Comparison of ENCODE assay signal across 12 mouse cellular contexts in the genomic region with DNA sequence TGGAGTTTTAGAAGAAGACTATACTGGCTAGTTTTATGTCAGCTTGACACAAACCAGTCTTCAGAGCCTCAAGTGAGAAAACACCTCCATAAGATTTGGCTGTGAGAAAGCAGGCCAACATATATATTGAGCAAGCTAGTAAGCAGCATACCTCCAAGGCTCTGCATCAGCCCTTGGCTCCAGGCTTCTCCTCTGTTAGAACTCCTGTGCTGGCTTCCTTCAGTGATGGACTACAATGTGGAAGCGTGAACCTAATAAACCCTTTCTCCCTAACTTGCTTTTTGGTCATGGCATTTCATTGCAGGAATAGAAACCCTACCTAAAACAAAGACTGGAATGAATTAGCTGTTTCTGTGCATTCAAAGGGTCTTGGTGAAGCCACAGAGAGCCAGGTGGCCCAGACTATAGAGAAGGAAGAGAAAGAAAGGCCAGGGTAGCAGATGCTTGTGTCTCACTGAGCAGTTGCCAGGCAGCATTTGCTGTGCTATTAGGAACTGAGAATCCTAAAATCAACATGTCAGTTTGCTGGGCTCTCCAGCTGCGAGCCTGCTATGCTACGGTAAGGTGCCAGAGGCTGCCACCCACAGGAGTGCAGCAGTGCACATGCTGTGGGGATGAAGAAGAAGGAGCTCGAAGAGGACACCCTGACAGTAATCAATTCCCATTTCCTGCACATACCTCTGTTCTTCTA. TPM values are rescaled to one million over a fixed set of nuclear protein-coding genes. Genes with fewer than 3 reads are reported as not detected.
DNase-seq lines count a peak whose midpoint lies in the region; ATAC-seq and TF ChIP-seq lines count a peak whose summit lies in the region.
"Had no signal": no experiment of that assay in that cellular context is flagged by ENCODE, and none has a peak within 500 bp of the region (broad histone marks: within the 10 kb centered on the region; RNA-seq: fewer than 3 reads in every experiment).

No protein-coding gene starts in this region.

- no peak overlapping the region for H3K4me3 ChIP-seq in forebrain, embryonic 12.5 days (replicated peaks)
- no peak overlapping the region for H3K4me3 ChIP-seq in forebrain, embryonic 10.5 days
- no peak overlapping the region for H3K4me3 ChIP-seq in bone marrow, adult 2 months (replicated peaks; ENCODE audit: control insufficient read depth, low read depth, low read length)
- H3K4me3 ChIP-seq in hindbrain, embryonic 13.5 days, result no peak overlapping the region
- no peak overlapping the region for H3K4me3 ChIP-seq in midbrain, embryonic 14.5 days (replicated peaks; ENCODE audit: low read depth, low read length)
- H3K4me3 ChIP-seq: embryonic facial prominence, embryonic 13.5 days had no signal

- no peaks in the 10 kb centered on the region for H3K9me3 ChIP-seq in forebrain, embryonic 12.5 days
- H3K9me3 ChIP-seq in forebrain, embryonic 10.5 days, result no peaks in the 10 kb centered on the region
- no peaks in the 10 kb centered on the region for H3K9me3 ChIP-seq in hindbrain, embryonic 13.5 days
- no peaks in the 10 kb centered on the region for H3K9me3 ChIP-seq in midbrain, embryonic 14.5 days (ENCODE audit: control insufficient read depth, low read length)
- H3K9me3 ChIP-seq: embryonic facial prominence, embryonic 13.5 days had no signal

- H3K36me3 ChIP-seq in forebrain, embryonic 12.5 days (replicated peaks), result no peaks in the 10 kb centered on the region
- H3K36me3 ChIP-seq in forebrain, embryonic 10.5 days (replicated peaks), result no peaks in the 10 kb centered on the region; the same call in 1 of the 2 replicates
- H3K36me3 ChIP-seq in hindbrain, embryonic 13.5 days, result no peaks in the 10 kb centered on the region
- no peaks in the 10 kb centered on the region for H3K36me3 ChIP-seq in midbrain, embryonic 14.5 days (ENCODE audit: control insufficient read depth, insufficient read depth, low read length)
- H3K36me3 ChIP-seq: embryonic facial prominence, embryonic 13.5 days had no signal

- WGBS in forebrain, embryonic 12.5 days, result 65% methylated on average over 4 of the region's 4 CpGs
- WGBS in forebrain, embryonic 10.5 days, result 86% methylated on average over 4 of the region's 4 CpGs
- WGBS in bone marrow, adult 2 months, result 69% methylated on average over 4 of the region's 4 CpGs
- WGBS in hindbrain, embryonic 13.5 days, result 22% methylated on average over 4 of the region's 4 CpGs
- 23% methylated on average over 4 of the region's 4 CpGs for WGBS in midbrain, embryonic 14.5 days

- no peak overlapping the region for H3K9ac ChIP-seq in forebrain, embryonic 12.5 days
- no peak overlapping the region for H3K9ac ChIP-seq in hindbrain, embryonic 13.5 days
- H3K9ac ChIP-seq in midbrain, embryonic 14.5 days (replicated peaks; ENCODE audit: low read length), result no peak overlapping the region
- H3K9ac ChIP-seq: embryonic facial prominence, embryonic 13.5 days had no signal

- no peak overlapping the region for H3K4me2 ChIP-seq in forebrain, embryonic 12.5 days
- no peak overlapping the region for H3K4me2 ChIP-seq in hindbrain, embryonic 13.5 days
- H3K4me2 ChIP-seq in midbrain, embryonic 14.5 days (ENCODE audit: low read length), result no peak overlapping the region
- H3K4me2 ChIP-seq: embryonic facial prominence, embryonic 13.5 days had no signal

- peak; percentile 66; the same call in 1 of the 2 replicates for ATAC-seq in forebrain, embryonic 12.5 days (ENCODE audit: low FRiP score)
- ATAC-seq in hindbrain, embryonic 13.5 days (ENCODE audit: low FRiP score), result peak; percentile 90
- peak; percentile 62 for ATAC-seq in midbrain, embryonic 14.5 days (ENCODE audit: low FRiP score, low TSS enrichment)
- ATAC-seq: Patski had no signal

- no peak for DNase-seq in forebrain, embryonic 10.5 days (ENCODE audit: extremely low spot score, low spot score)
- DNase-seq in midbrain, embryonic 14.5 days, result peak; percentile 49
- no peak for DNase-seq in spleen, postnatal 14 days (ENCODE audit: low spot score in 2 of 2)
- DNase-seq in lung, postnatal 4 days, result no peak
- no peak for DNase-seq in testis, postnatal 14 days (ENCODE audit: low spot score)
- DNase-seq: B cell, adult 2 months; kidney, adult 9 months had no signal

- no peak for TF ChIP-seq POLR2A in bone marrow, adult 2 months (IDR thresholded peaks at IDR 0.05; ENCODE audit: borderline replicate concordance, control insufficient read depth, low read depth, low read length)

- TF ChIP-seq CTCF in bone marrow, adult 2 months (IDR thresholded peaks at IDR 0.05; ENCODE audit: control insufficient read depth, insufficient read depth, low read length), result no peak; the same call in 1 of the 2 replicates

- H3K27me3 ChIP-seq in forebrain, embryonic 12.5 days, result no peaks in the 10 kb centered on the region
- no peaks in the 10 kb centered on the region for H3K27me3 ChIP-seq in forebrain, embryonic 10.5 days (ENCODE audit: poor library complexity, severe bottlenecking)
- H3K27me3 ChIP-seq in hindbrain, embryonic 13.5 days, result no peaks in the 10 kb centered on the region
- no peaks in the 10 kb centered on the region for H3K27me3 ChIP-seq in midbrain, embryonic 14.5 days (ENCODE audit: control insufficient read depth, insufficient read depth, low read length)
- H3K27me3 ChIP-seq: embryonic facial prominence, embryonic 13.5 days; Patski had no signal

- peaks cover 5% of the 10 kb centered on the region; the same call in 1 of the 2 replicates for H3K4me1 ChIP-seq in forebrain, embryonic 12.5 days
- H3K4me1 ChIP-seq in forebrain, embryonic 10.5 days, result peaks cover 4% of the 10 kb centered on the region; the same call in 1 of the 2 replicates
- no peaks in the 10 kb centered on the region; the same call in none of the 2 replicates for H3K4me1 ChIP-seq in bone marrow, adult 2 months (ENCODE audit: control insufficient read depth, insufficient read depth, low read length)
- peaks cover 15% of the 10 kb centered on the region for H3K4me1 ChIP-seq in hindbrain, embryonic 13.5 days (replicated peaks)
- H3K4me1 ChIP-seq in midbrain, embryonic 14.5 days (ENCODE audit: control insufficient read depth, insufficient read depth, low read length), result no peaks in the 10 kb centered on the region

- H3K27ac ChIP-seq in forebrain, embryonic 12.5 days, result 0 out of 2 replicates have a peak overlapping the region, but pooled peaks have one; percentile 21
- no peak overlapping the region for H3K27ac ChIP-seq in forebrain, embryonic 10.5 days
- H3K27ac ChIP-seq in bone marrow, adult 2 months (ENCODE audit: control insufficient read depth, insufficient read depth, low read depth, low read length, poor library complexity), result peak overlapping the region; percentile 36; the same call in 1 of the 2 replicates
- peak overlapping the region; percentile 66 for H3K27ac ChIP-seq in hindbrain, embryonic 13.5 days
- H3K27ac ChIP-seq in midbrain, embryonic 14.5 days (replicated peaks; ENCODE audit: low read depth, low read length), result peak overlapping the region; percentile 49; the same call in 1 of the 2 replicates
- H3K27ac ChIP-seq: embryonic facial prominence, embryonic 13.5 days had no signal

RNA-seq across cellular contexts. Expression of gene Fbxo48, which starts 9.9 kb away (rescaled TPM):
- 1.5 and 1.9 TPM in 2 replicates for polyA plus RNA-seq in forebrain, embryonic 12.5 days (2016; fragmentation: Nextera tagmentation; extraction: Ambion mirVana)
- 2.2 TPM in 2 replicates for polyA plus RNA-seq in forebrain, embryonic 10.5 days (2016; fragmentation: Nextera tagmentation; extraction: Ambion mirVana)
- polyA plus RNA-seq in bone marrow, adult 2 months (2011; ENCODE audit: insufficient read depth, insufficient read length, low replicate concordance, missing spikeins), result 1.9 and 4.9 TPM in 2 replicates
- 0.61 and 0.66 TPM in 2 replicates for polyA plus RNA-seq in hindbrain, embryonic 13.5 days (2015; fragmentation: Nextera tagmentation; extraction: Ambion mirVana)
- polyA plus RNA-seq in midbrain, embryonic 14.5 days (2014; fragmentation: Nextera tagmentation; extraction: Ambion mirVana), result 0.75 and 1.4 TPM in 2 replicates
